Mouse (Mus musculus): ENCODE data around the gene Uqcrc2. TPM values are rescaled to one million over a fixed set of nuclear protein-coding genes. Genes with fewer than 3 reads are reported as not detected.

Gene Uqcrc2
- 126 and 212 TPM in 2 replicates for polyA plus RNA-seq (2012; rRNA removed)

GRCm38 (mm10) chr7:120634711-120635361 lies at the start of gene Uqcrc2:
Uqcrc2 (plus strand) TSS chr7:120635176.

GRCm38 (mm10) chr7:120670153-120670875 lies 35.3 kb downstream of the Uqcrc2 start, which contains the start of gene Pdzd9:
Pdzd9 (minus strand) TSS chr7:120670343.

GRCm38 (mm10) chr7:120677001-120677643 lies 42.1 kb downstream of the Uqcrc2 start, which contains the start of gene Mosmo:
Mosmo (plus strand) TSS chr7:120677618.

Other genes starting within 250 kb of the Uqcrc2 start
- gene Abca16, start 225.5 kb upstream of the Uqcrc2 start, polyA plus RNA-seq (2012; rRNA removed): 0.05 TPM in 1 of 2 replicates, not detected in the other
- gene Pdzd9, start 35.2 kb downstream of the Uqcrc2 start, polyA plus RNA-seq (2012; rRNA removed): 0.25 and 0.48 TPM in 2 replicates
- 19.0 and 37.0 TPM in 2 replicates for gene Mosmo, start 42.4 kb downstream of the Uqcrc2 start, polyA plus RNA-seq (2012; rRNA removed)
- gene Vwa3a, start 104.1 kb downstream of the Uqcrc2 start, polyA plus RNA-seq (2012; rRNA removed): 0.39 and 0.70 TPM in 2 replicates
- gene Gm5737, start 177.2 kb downstream of the Uqcrc2 start, polyA plus RNA-seq (2012; rRNA removed): 0.12 TPM in 1 of 2 replicates, not detected in the other
- 23.1 and 27.7 TPM in 2 replicates for gene Eef2k, start 207.7 kb downstream of the Uqcrc2 start, polyA plus RNA-seq (2012; rRNA removed)